Mouse (Mus musculus): Measurements from ENCODE around the gene Hapln1. TPM values are rescaled to one million over a fixed set of nuclear protein-coding genes. Genes with fewer than 3 reads are reported as not detected.

Hapln1 gene
- polyA plus RNA-seq, 1 experiment from 2014 or later, result 4.4 TPM

DNA sequence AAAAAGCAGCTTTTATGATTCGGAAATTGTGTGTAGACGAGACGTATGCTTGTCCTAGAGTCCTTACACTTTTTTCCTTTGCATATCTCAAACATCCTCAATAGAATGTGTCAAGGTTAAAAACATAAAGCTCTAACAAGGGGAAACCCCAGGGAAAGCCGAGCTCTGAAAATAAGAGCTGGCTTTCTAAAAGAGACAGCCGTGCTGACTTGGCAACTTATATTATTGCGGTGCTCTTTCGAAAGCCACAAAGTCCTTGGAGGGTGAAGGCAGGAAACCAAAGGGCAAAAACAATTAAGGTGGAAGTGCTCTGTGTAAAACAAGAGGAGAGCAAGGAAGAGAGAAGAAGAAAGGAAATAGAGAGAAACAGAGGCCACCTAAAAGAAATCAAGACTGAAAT, 60.9 kb downstream of the Hapln1 start:
- H3K36me3 ChIP-seq, result no peaks in the 10 kb centered on the region
- H3K27me3 ChIP-seq, result no peaks in the 10 kb centered on the region
- H3K4me3 ChIP-seq, result no peak overlapping the region
- WGBS, result 60% methylated on average over 7 of the region's 7 CpGs
- H3K4me1 ChIP-seq (replicated peaks), result 0 out of 2 replicates have a peak, but pooled peaks cover 2% of the 10 kb centered on the region
- no peak overlapping the region for H3K9ac ChIP-seq
- no peak for ATAC-seq (replicated peaks; ENCODE audit: insufficient number of reproducible peaks, insufficient read depth, low FRiP score, low read depth)
- no peak overlapping the region for H3K27ac ChIP-seq
- no peak overlapping the region for H3K4me2 ChIP-seq
- no peaks in the 10 kb centered on the region for H3K9me3 ChIP-seq (replicated peaks)

DNA sequence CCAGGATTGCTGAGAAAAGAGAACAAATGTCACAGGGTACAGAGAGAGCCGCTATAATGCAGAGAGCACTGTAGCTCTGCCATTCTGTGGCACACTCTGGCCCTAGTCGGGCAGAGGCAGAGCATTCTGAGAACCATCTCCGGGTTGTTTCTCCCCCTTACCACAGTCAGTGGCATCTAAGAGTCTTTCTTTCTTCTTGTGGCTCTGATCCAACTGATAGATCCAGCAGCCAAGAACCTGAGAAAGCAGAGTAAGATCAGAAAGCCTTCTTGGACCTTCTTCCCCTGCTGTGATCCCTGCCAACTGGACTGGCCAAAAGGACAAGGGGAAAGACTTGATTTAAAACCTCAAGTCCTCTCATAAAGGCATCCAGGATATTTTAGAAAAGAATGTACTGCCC, 63.7 kb downstream of the Hapln1 start:
- Histone ChIP-seq H3K27me3 (no peaks in the 10 kb centered on the region), H3K27ac (no peak overlapping the region), H3K9ac (no peak overlapping the region), H3K9me3 (replicated peaks) (no peaks in the 10 kb centered on the region), H3K4me3 (no peak overlapping the region), H3K36me3 (no peaks in the 10 kb centered on the region), H3K4me2 (no peak overlapping the region), H3K4me1 (replicated peaks) (0 out of 2 replicates have a peak, but pooled peaks cover 2% of the 10 kb centered on the region)
- ATAC-seq (replicated peaks; ENCODE audit: insufficient number of reproducible peaks, insufficient read depth, low FRiP score, low read depth), result no peak
- WGBS, result 74% methylated on average over 3 of the region's 3 CpGs

DNA sequence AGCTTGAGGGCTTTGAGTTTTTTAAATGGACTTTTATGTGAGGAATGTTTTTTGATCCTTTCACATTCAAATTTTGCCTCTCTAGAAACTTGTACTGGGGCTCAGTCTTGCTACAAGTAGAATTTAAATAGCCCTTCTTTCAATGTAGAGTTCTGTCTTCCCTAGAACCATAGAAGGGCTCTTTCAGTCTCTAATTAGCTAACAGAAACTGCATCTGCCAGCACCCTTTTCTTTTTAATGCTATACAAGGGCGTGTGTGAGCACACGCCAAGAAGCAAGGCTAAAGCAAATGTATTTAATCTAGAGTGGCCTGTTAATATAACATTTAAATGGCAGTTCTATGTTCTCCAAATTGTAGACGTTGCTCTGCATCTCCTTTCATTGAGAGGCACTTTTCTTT, 67.8 kb downstream of the Hapln1 start:
- ATAC-seq (replicated peaks; ENCODE audit: insufficient number of reproducible peaks, insufficient read depth, low FRiP score, low read depth), result no peak
- 70% methylated on average over 3 of the region's 3 CpGs for WGBS
- Histone ChIP-seq H3K27me3 (no peaks in the 10 kb centered on the region), H3K9me3 (replicated peaks) (no peaks in the 10 kb centered on the region), H3K36me3 (no peaks in the 10 kb centered on the region), H3K27ac (no peak overlapping the region), H3K4me3 (no peak overlapping the region), H3K9ac (no peak overlapping the region), H3K4me2 (no peak overlapping the region), H3K4me1 (replicated peaks) (0 out of 2 replicates have a peak, but pooled peaks cover 2% of the 10 kb centered on the region)

DNA sequence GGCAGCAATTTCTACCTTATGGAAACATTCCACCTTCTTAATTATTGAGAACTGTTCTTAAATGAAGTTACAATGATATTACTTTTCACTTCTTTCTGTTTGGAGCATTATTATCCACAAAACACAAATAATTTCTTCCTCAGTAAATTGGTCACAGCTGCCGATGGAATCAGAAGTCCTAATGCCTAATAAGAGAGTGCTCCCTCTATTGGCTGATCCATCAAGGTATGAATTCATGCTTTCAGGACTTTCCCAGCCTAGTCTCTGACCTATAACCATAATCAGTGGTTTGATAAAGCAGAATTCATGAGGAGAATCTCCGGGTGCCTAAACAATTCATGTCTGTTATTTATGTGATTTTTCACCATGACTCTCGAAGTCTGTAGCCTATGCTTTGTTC, 79.5 kb downstream of the Hapln1 start:
- H3K4me1 ChIP-seq (replicated peaks), result no peaks in the 10 kb centered on the region
- H3K9ac ChIP-seq, result no peak overlapping the region
- H3K36me3 ChIP-seq, result no peaks in the 10 kb centered on the region
- no peak overlapping the region for H3K4me3 ChIP-seq
- H3K27ac ChIP-seq, result no peak overlapping the region
- ATAC-seq (replicated peaks; ENCODE audit: insufficient number of reproducible peaks, insufficient read depth, low FRiP score, low read depth), result no peak
- H3K9me3 ChIP-seq (replicated peaks), result no peaks in the 10 kb centered on the region
- no peak overlapping the region for H3K4me2 ChIP-seq
- 79% methylated on average over 3 of the region's 3 CpGs for WGBS
- no peaks in the 10 kb centered on the region for H3K27me3 ChIP-seq

DNA sequence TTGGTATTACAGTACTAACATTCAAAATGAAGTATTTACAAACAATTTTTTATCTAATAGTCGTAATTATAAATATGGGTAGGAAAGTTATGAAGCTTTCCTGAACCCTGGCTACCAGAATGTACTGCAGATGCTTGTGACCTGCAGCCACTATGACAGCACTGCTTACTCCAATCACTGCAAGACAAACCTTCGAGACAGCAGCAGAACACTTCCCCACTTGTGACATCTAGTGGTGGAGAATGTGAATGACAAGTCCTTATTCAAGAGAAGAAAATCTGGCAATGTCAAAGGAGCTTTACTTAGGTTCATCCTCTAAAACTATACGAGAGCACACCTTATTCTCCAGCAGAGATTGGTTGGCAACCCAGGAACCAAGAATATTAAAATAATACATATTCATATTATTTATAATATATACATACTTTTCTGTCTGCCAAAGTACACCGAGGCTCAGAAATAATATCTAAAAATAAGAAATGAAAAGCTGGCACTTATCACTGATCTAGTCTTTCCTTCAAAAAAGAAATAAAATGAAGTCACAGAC, 94.6 kb downstream of the Hapln1 start:
- Histone ChIP-seq H3K9ac (no peak overlapping the region), H3K27ac (no peak overlapping the region), H3K4me1 (replicated peaks) (no peaks in the 10 kb centered on the region), H3K27me3 (no peaks in the 10 kb centered on the region), H3K4me2 (no peak overlapping the region), H3K4me3 (no peak overlapping the region), H3K9me3 (replicated peaks) (no peaks in the 10 kb centered on the region), H3K36me3 (no peaks in the 10 kb centered on the region)
- WGBS, result 29% methylated on average over 4 of the region's 4 CpGs
- no peak for ATAC-seq (replicated peaks; ENCODE audit: insufficient number of reproducible peaks, insufficient read depth, low FRiP score, low read depth)

DNA sequence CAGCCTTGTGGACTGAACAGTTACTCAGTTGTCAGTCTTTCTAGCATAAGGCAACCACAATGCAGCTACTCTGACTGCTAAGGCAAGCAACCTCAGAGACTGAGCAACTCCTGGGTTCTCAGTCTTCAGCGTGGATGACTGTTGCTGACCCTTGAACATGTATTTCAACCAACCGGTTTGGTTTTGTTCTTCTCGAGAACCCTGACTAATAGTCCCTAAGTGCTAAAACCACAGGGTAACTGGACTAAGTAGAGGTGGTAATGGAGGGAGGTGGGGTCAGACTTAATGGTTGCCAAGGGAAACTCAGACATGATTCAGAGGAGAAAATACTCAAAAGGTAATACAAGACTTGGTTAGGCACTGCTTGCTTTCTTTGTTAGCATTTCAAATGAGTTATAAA, 97.4 kb downstream of the Hapln1 start:
- Histone ChIP-seq H3K4me1 (replicated peaks) (no peaks in the 10 kb centered on the region), H3K27me3 (no peaks in the 10 kb centered on the region), H3K9me3 (replicated peaks) (no peaks in the 10 kb centered on the region), H3K4me2 (no peak overlapping the region), H3K9ac (no peak overlapping the region), H3K4me3 (no peak overlapping the region), H3K36me3 (no peaks in the 10 kb centered on the region), H3K27ac (no peak overlapping the region)
- 81% methylated on average over 3 of the region's 3 CpGs for WGBS
- no peak for ATAC-seq (replicated peaks; ENCODE audit: insufficient number of reproducible peaks, insufficient read depth, low FRiP score, low read depth)

DNA sequence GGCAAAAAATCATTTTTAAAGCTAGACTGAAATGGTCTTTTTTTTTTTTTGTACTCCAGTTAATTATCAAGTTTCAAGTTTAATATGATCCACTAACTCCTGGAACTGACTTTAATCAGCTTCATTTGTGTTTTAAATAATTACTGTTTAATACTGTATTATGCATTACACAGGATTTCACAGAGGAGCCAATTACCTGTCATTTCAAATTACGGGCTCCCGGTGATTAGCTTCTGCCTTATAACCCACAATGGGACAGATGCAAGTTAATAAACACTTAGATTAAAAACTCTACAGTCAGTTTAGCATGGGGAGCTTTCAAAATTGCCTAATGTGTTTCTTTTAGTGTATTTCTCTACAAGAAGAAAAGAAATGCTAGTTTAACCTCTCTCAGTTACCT, 106.0 kb downstream of the Hapln1 start:
- ATAC-seq (replicated peaks; ENCODE audit: insufficient number of reproducible peaks, insufficient read depth, low FRiP score, low read depth), result no peak
- H3K4me2 ChIP-seq, result no peak overlapping the region
- H3K4me3 ChIP-seq, result no peak overlapping the region
- no peak overlapping the region for H3K9ac ChIP-seq
- WGBS, result 86% methylated on average over 2 of the region's 2 CpGs
- no peak overlapping the region for H3K27ac ChIP-seq
- H3K9me3 ChIP-seq (replicated peaks), result no peaks in the 10 kb centered on the region
- H3K4me1 ChIP-seq (replicated peaks), result no peaks in the 10 kb centered on the region
- no peaks in the 10 kb centered on the region for H3K27me3 ChIP-seq
- H3K36me3 ChIP-seq, result no peaks in the 10 kb centered on the region

DNA sequence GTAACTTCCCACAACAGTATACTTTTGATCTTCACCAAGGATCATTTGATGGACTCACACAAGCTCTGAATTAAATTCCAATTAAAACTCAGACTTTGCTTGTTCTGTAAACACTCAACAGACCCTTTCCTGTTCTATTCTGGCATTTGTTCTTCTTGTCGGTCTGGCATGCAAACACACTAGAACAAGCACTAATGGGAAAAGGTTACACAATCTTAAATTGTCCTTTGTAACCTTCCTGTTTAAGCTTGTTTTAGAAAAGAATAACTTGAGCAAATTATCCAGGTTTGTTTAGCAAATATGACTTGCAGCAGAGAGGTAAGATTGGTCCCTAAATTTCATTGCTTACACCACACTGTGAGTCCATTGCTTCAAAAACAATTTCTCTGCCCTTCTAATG, 113.2 kb downstream of the Hapln1 start:
- no peaks in the 10 kb centered on the region for H3K9me3 ChIP-seq (replicated peaks)
- no peak overlapping the region for H3K4me2 ChIP-seq
- H3K9ac ChIP-seq, result no peak overlapping the region
- ATAC-seq (replicated peaks; ENCODE audit: insufficient number of reproducible peaks, insufficient read depth, low FRiP score, low read depth), result no peak
- H3K4me1 ChIP-seq (replicated peaks), result peaks cover 3% of the 10 kb centered on the region; the same call in 1 of the 2 replicates
- WGBS, result 44% methylated on average over 1 of the region's 1 CpGs
- peaks cover 12% of the 10 kb centered on the region; the same call in 1 of the 2 replicates for H3K36me3 ChIP-seq
- H3K4me3 ChIP-seq, result no peak overlapping the region
- no peaks in the 10 kb centered on the region for H3K27me3 ChIP-seq
- H3K27ac ChIP-seq, result no peak overlapping the region

DNA sequence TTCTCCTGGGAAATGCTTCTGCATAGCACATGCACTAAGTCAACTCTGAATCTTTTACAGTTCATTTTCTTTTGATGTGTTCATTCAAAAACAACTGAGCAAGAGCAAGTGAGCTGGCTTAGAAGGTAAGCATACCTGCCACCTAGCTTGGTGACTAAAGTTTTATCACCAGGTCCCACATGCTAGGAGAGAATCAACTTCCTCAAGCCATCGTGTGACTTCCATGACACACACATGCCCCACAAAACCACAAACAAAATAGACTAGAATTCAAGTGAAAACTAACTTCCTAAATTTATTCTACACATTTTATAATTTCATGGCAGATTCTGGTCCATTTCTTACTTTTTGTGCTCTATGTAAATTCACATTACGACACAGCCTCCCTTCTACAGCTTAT, 113.7 kb downstream of the Hapln1 start:
- no peak for ATAC-seq (replicated peaks; ENCODE audit: insufficient number of reproducible peaks, insufficient read depth, low FRiP score, low read depth)
- Histone ChIP-seq H3K4me1 (replicated peaks) (peaks cover 3% of the 10 kb centered on the region; the same call in 1 of the 2 replicates), H3K36me3 (peaks cover 12% of the 10 kb centered on the region; the same call in 1 of the 2 replicates), H3K27me3 (no peaks in the 10 kb centered on the region), H3K9me3 (replicated peaks) (no peaks in the 10 kb centered on the region), H3K27ac (no peak overlapping the region), H3K4me2 (no peak overlapping the region), H3K4me3 (no peak overlapping the region), H3K9ac (no peak overlapping the region)
- WGBS, result 83% methylated on average over 2 of the region's 2 CpGs

DNA sequence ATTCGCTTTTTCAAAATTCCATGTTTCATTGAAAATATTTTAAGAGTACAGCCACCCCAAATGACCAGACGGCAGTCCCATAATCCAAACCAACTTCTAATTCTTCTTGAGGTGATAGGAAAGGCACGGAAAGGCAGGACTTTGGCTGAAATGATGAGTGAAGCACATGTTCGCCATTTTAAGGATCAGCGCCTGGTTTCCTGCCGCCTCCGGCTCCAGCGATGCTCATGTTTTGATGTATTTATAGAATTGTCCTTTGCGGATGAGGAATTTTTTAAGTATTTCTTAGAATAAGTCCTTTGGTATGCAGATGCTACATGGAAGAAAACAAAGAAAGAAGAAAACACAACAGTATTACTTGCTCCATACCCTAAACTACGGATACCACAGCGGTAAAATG, 117.5 kb downstream of the Hapln1 start:
- H3K9me3 ChIP-seq (replicated peaks), result no peaks in the 10 kb centered on the region
- 69% methylated on average over 11 of the region's 11 CpGs for WGBS
- peak overlapping the region; percentile 23; the same call in 1 of the 2 replicates for H3K4me2 ChIP-seq
- peak overlapping the region; percentile 8; the same call in 1 of the 2 replicates for H3K4me3 ChIP-seq
- no peak overlapping the region for H3K9ac ChIP-seq
- H3K4me1 ChIP-seq (replicated peaks), result peaks cover 3% of the 10 kb centered on the region; the same call in 1 of the 2 replicates
- ATAC-seq (replicated peaks; ENCODE audit: insufficient number of reproducible peaks, insufficient read depth, low FRiP score, low read depth), result no peak
- no peaks in the 10 kb centered on the region for H3K27me3 ChIP-seq
- peaks cover 18% of the 10 kb centered on the region; the same call in 1 of the 2 replicates for H3K36me3 ChIP-seq
- H3K27ac ChIP-seq, result no peak overlapping the region
